Mouse (Mus musculus): Measurements from ENCODE around the gene Itsn2. TPM values are rescaled to one million over a fixed set of nuclear protein-coding genes. Genes with fewer than 3 reads are reported as not detected.

The Itsn2 gene
- polyA plus RNA-seq, 1 experiment from 2014 or later = 38.5 TPM

- no peaks in the 10 kb centered on the region for H3K27me3 ChIP-seq (replicated peaks)
- 67% methylated on average over 4 of the region's 4 CpGs for WGBS
- H3K4me1 ChIP-seq (replicated peaks) = peaks cover 13% of the 10 kb centered on the region
- no peak overlapping the region for H3K27ac ChIP-seq (ENCODE audit: poor library complexity, severe bottlenecking)
- H3K4me3 ChIP-seq = no peak overlapping the region
- ATAC-seq (ENCODE audit: insufficient number of reproducible peaks, low FRiP score) = no peak
- H3K9ac ChIP-seq = no peak overlapping the region
- no peaks in the 10 kb centered on the region for H3K36me3 ChIP-seq
- no peaks in the 10 kb centered on the region for H3K9me3 ChIP-seq (replicated peaks)
- no peak overlapping the region for H3K4me2 ChIP-seq
These were observed 7.3 kb downstream of the Itsn2 start for GRCm38 (mm10) chr12:4599713-4600112.

- no peak overlapping the region for H3K9ac ChIP-seq
- H3K4me2 ChIP-seq = no peak overlapping the region
- peaks cover 13% of the 10 kb centered on the region for H3K4me1 ChIP-seq (replicated peaks)
- no peak for ATAC-seq (ENCODE audit: insufficient number of reproducible peaks, low FRiP score)
- no peaks in the 10 kb centered on the region for H3K36me3 ChIP-seq
- H3K27me3 ChIP-seq (replicated peaks) = no peaks in the 10 kb centered on the region
- H3K4me3 ChIP-seq = no peak overlapping the region
- 36% methylated on average over 3 of the region's 3 CpGs for WGBS
- H3K9me3 ChIP-seq (replicated peaks) = no peaks in the 10 kb centered on the region
- H3K27ac ChIP-seq (ENCODE audit: poor library complexity, severe bottlenecking) = no peak overlapping the region
These were observed 14.2 kb downstream of the Itsn2 start for GRCm38 (mm10) chr12:4606625-4607024.

- no peak for ATAC-seq (ENCODE audit: insufficient number of reproducible peaks, low FRiP score)
- no peak overlapping the region for H3K4me2 ChIP-seq
- no peaks in the 10 kb centered on the region for H3K9me3 ChIP-seq (replicated peaks)
- no peak overlapping the region for H3K4me3 ChIP-seq
- H3K4me1 ChIP-seq (replicated peaks) = no peaks in the 10 kb centered on the region
- H3K36me3 ChIP-seq = no peaks in the 10 kb centered on the region
- H3K27ac ChIP-seq (ENCODE audit: poor library complexity, severe bottlenecking) = no peak overlapping the region
- no peaks in the 10 kb centered on the region for H3K27me3 ChIP-seq (replicated peaks)
- 64% methylated on average over 2 of the region's 2 CpGs for WGBS
- H3K9ac ChIP-seq = no peak overlapping the region
These were observed 22.3 kb downstream of the Itsn2 start for GRCm38 (mm10) chr12:4614722-4615121.

- Histone ChIP-seq H3K27me3 (replicated peaks) (no peaks in the 10 kb centered on the region), H3K9ac (no peak overlapping the region), H3K4me3 (no peak overlapping the region), H3K36me3 (peaks cover 6% of the 10 kb centered on the region; the same call in 1 of the 2 replicates), H3K4me1 (replicated peaks) (peaks cover 6% of the 10 kb centered on the region; the same call in 1 of the 2 replicates), H3K27ac (ENCODE audit: poor library complexity, severe bottlenecking) (no peak overlapping the region), H3K4me2 (no peak overlapping the region), H3K9me3 (replicated peaks) (no peaks in the 10 kb centered on the region)
- WGBS = 62% methylated on average over 1 of the region's 1 CpGs
- no peak for ATAC-seq (ENCODE audit: insufficient number of reproducible peaks, low FRiP score)
These were observed 31.8 kb downstream of the Itsn2 start for GRCm38 (mm10) chr12:4624201-4624600.

- no peak overlapping the region for H3K4me3 ChIP-seq
- WGBS = 83% methylated on average over 8 of the region's 8 CpGs
- no peaks in the 10 kb centered on the region for H3K9me3 ChIP-seq (replicated peaks)
- peaks cover 65% of the 10 kb centered on the region for H3K36me3 ChIP-seq
- H3K9ac ChIP-seq = no peak overlapping the region
- no peak overlapping the region for H3K27ac ChIP-seq (ENCODE audit: poor library complexity, severe bottlenecking)
- H3K4me2 ChIP-seq = no peak overlapping the region
- no peaks in the 10 kb centered on the region for H3K27me3 ChIP-seq (replicated peaks)
- no peaks in the 10 kb centered on the region for H3K4me1 ChIP-seq (replicated peaks)
- ATAC-seq (ENCODE audit: insufficient number of reproducible peaks, low FRiP score) = no peak
These were observed 40.5 kb downstream of the Itsn2 start for GRCm38 (mm10) chr12:4632957-4633356.

GRCm38 (mm10) chr12:4638438-4638837 lies 46.0 kb downstream of the Itsn2 start:
- H3K4me1 ChIP-seq (replicated peaks) = no peaks in the 10 kb centered on the region
- no peak for ATAC-seq (ENCODE audit: insufficient number of reproducible peaks, low FRiP score)
- no peak overlapping the region for H3K27ac ChIP-seq (ENCODE audit: poor library complexity, severe bottlenecking)
- no peak overlapping the region for H3K9ac ChIP-seq
- no peaks in the 10 kb centered on the region for H3K27me3 ChIP-seq (replicated peaks)
- 91% methylated on average over 1 of the region's 1 CpGs for WGBS
- H3K9me3 ChIP-seq (replicated peaks) = no peaks in the 10 kb centered on the region
- no peak overlapping the region for H3K4me3 ChIP-seq
- no peak overlapping the region for H3K4me2 ChIP-seq
- peaks cover 65% of the 10 kb centered on the region for H3K36me3 ChIP-seq

GRCm38 (mm10) chr12:4640737-4641136 lies 48.3 kb downstream of the Itsn2 start:
- Histone ChIP-seq H3K4me2 (no peak overlapping the region), H3K36me3 (peaks cover 62% of the 10 kb centered on the region), H3K27ac (ENCODE audit: poor library complexity, severe bottlenecking) (no peak overlapping the region), H3K9ac (no peak overlapping the region), H3K27me3 (replicated peaks) (no peaks in the 10 kb centered on the region), H3K9me3 (replicated peaks) (no peaks in the 10 kb centered on the region), H3K4me1 (replicated peaks) (no peaks in the 10 kb centered on the region), H3K4me3 (no peak overlapping the region)
- ATAC-seq (ENCODE audit: insufficient number of reproducible peaks, low FRiP score) = no peak
- WGBS = 80% methylated on average over 1 of the region's 1 CpGs

- no peak overlapping the region for H3K27ac ChIP-seq (ENCODE audit: poor library complexity, severe bottlenecking)
- no peak overlapping the region for H3K4me3 ChIP-seq
- no peak overlapping the region for H3K9ac ChIP-seq
- 74% methylated on average over 2 of the region's 2 CpGs for WGBS
- no peaks in the 10 kb centered on the region for H3K4me1 ChIP-seq (replicated peaks)
- no peak for ATAC-seq (ENCODE audit: insufficient number of reproducible peaks, low FRiP score)
- no peak overlapping the region for H3K4me2 ChIP-seq
- peaks cover 61% of the 10 kb centered on the region for H3K36me3 ChIP-seq
- no peaks in the 10 kb centered on the region for H3K27me3 ChIP-seq (replicated peaks)
- no peaks in the 10 kb centered on the region for H3K9me3 ChIP-seq (replicated peaks)
These were observed 64.4 kb downstream of the Itsn2 start for GRCm38 (mm10) chr12:4656813-4657212.

GRCm38 (mm10) chr12:4664929-4665674 lies 72.7 kb downstream of the Itsn2 start:
- 59% methylated on average over 7 of the region's 7 CpGs for WGBS
- no peak for ATAC-seq (ENCODE audit: insufficient number of reproducible peaks, low FRiP score)
- H3K27ac ChIP-seq (ENCODE audit: poor library complexity, severe bottlenecking) = no peak overlapping the region

GRCm38 (mm10) chr12:4665675-4666037 lies 73.2 kb downstream of the Itsn2 start:
- ATAC-seq (ENCODE audit: insufficient number of reproducible peaks, low FRiP score) = no peak
- Histone ChIP-seq H3K4me1 (replicated peaks) (peaks cover 4% of the 10 kb centered on the region; the same call in 1 of the 2 replicates), H3K9ac (no peak overlapping the region), H3K9me3 (replicated peaks) (no peaks in the 10 kb centered on the region), H3K4me3 (no peak overlapping the region), H3K27ac (ENCODE audit: poor library complexity, severe bottlenecking) (no peak overlapping the region), H3K4me2 (no peak overlapping the region), H3K27me3 (replicated peaks) (no peaks in the 10 kb centered on the region), H3K36me3 (peaks cover 60% of the 10 kb centered on the region)
- 72% methylated on average over 5 of the region's 5 CpGs for WGBS

More at GRCm38 (mm10) chr12:4664929-4665674, 72.7 kb downstream of the Itsn2 start:
- H3K9ac ChIP-seq = no peak overlapping the region
- H3K36me3 ChIP-seq = peaks cover 61% of the 10 kb centered on the region
- H3K27me3 ChIP-seq (replicated peaks) = no peaks in the 10 kb centered on the region
- no peaks in the 10 kb centered on the region for H3K9me3 ChIP-seq (replicated peaks)
- H3K4me2 ChIP-seq = no peak overlapping the region
- H3K4me1 ChIP-seq (replicated peaks) = peaks cover 4% of the 10 kb centered on the region; the same call in 1 of the 2 replicates
- no peak overlapping the region for H3K4me3 ChIP-seq

GRCm38 (mm10) chr12:4676336-4676735 lies 83.9 kb downstream of the Itsn2 start:
- peaks cover 48% of the 10 kb centered on the region for H3K36me3 ChIP-seq
- H3K4me1 ChIP-seq (replicated peaks) = peaks cover 11% of the 10 kb centered on the region
- no peaks in the 10 kb centered on the region for H3K27me3 ChIP-seq (replicated peaks)
- H3K9ac ChIP-seq = no peak overlapping the region
- no peak overlapping the region for H3K27ac ChIP-seq (ENCODE audit: poor library complexity, severe bottlenecking)
- no peak overlapping the region for H3K4me2 ChIP-seq
- no peaks in the 10 kb centered on the region for H3K9me3 ChIP-seq (replicated peaks)
- 93% methylated on average over 1 of the region's 1 CpGs for WGBS
- no peak overlapping the region for H3K4me3 ChIP-seq
- no peak for ATAC-seq (ENCODE audit: insufficient number of reproducible peaks, low FRiP score)

- WGBS = 7% methylated on average over 4 of the region's 4 CpGs
- peaks cover 28% of the 10 kb centered on the region for H3K36me3 ChIP-seq
- H3K27me3 ChIP-seq (replicated peaks) = no peaks in the 10 kb centered on the region
- H3K4me3 ChIP-seq = 0 out of 2 replicates have a peak overlapping the region, but pooled peaks have one; percentile 13
- H3K4me1 ChIP-seq (replicated peaks) = peaks cover 17% of the 10 kb centered on the region
- no peak overlapping the region for H3K9ac ChIP-seq
- peak; percentile 88 for ATAC-seq (ENCODE audit: insufficient number of reproducible peaks, low FRiP score)
- no peaks in the 10 kb centered on the region for H3K9me3 ChIP-seq (replicated peaks)
- peak overlapping the region; percentile 33 for H3K4me2 ChIP-seq
- peak overlapping the region; percentile 45 for H3K27ac ChIP-seq (ENCODE audit: poor library complexity, severe bottlenecking)
These were observed 87.5 kb downstream of the Itsn2 start for GRCm38 (mm10) chr12:4679971-4680370.

All from heart, embryonic 12.5 days (tissue).